Mouse (Mus musculus): ENCODE results near the gene Taar8a. TPM values are rescaled to one million over a fixed set of nuclear protein-coding genes. Genes with fewer than 3 reads are reported as not detected.
"Not testable (repeated sequence)": the region's sequence is repeated elsewhere in the genome, so short reads cannot be mapped to it uniquely, and the experiment has no call there.

The Taar8a gene
- not detected for total RNA-seq (2021)

- intact Hi-C loops (cut with DNase I); DNase-seq: not testable (repeated sequence)
Observed at GRCm38 (mm10) chr10:24076200-24076599, at the start of gene Taar8a. TSS of gene Taar8a (plus strand) at chr10:24076500.

- intact Hi-C loops (cut with DNase I) = no loop called here
- no peak for DNase-seq
Observed at GRCm38 (mm10) chr10:24026922-24027321, 49.4 kb upstream of the Taar8a start, which contains the start of gene Taar7d. TSS of gene Taar7d (plus strand) at chr10:24027222.

- DNase-seq = no peak
- intact Hi-C loops (cut with DNase I) = no loop called here
Observed at GRCm38 (mm10) chr10:24031347-24031746, 45.0 kb upstream of the Taar8a start.

- intact Hi-C loops (cut with DNase I) = no loop called here
- no peak for DNase-seq
Observed at GRCm38 (mm10) chr10:24037314-24037713, 39.0 kb upstream of the Taar8a start, which contains the start of gene Taar7e. TSS of gene Taar7e (plus strand) at chr10:24037614.

GRCm38 (mm10) chr10:24040120-24040869 lies 36.0 kb upstream of the Taar8a start:
- intact Hi-C loops (cut with DNase I) = no loop called here
- DNase-seq = no peak

GRCm38 (mm10) chr10:24049210-24049609 lies 27.1 kb upstream of the Taar8a start, which contains the start of gene Taar7f:
TSS of gene Taar7f (plus strand) at chr10:24049510.
- intact Hi-C loops (cut with DNase I) = no loop called here
- DNase-seq = no peak

- intact Hi-C loops (cut with DNase I) = no loop called here
- DNase-seq = no peak
Observed at GRCm38 (mm10) chr10:24052039-24052438, 24.3 kb upstream of the Taar8a start.

GRCm38 (mm10) chr10:24058986-24059385 lies 17.3 kb upstream of the Taar8a start:
- intact Hi-C loops (cut with DNase I) = no loop called here
- DNase-seq = no peak

GRCm38 (mm10) chr10:24074751-24075150 lies 1.5 kb upstream of the Taar8a start:
- DNase-seq; intact Hi-C loops (cut with DNase I): not testable (repeated sequence)

GRCm38 (mm10) chr10:24080166-24080565 lies 3.9 kb downstream of the Taar8a start:
- intact Hi-C loops (cut with DNase I) = loop anchor here (1.0 kb wide), 2 partner anchors 101 to 264 kb away; no protein-coding TSS in a partner anchor
- DNase-seq = peak; percentile 51 to 67

GRCm38 (mm10) chr10:24085936-24086335 lies 9.6 kb downstream of the Taar8a start:
- intact Hi-C loops (cut with DNase I) = no loop called here
- DNase-seq = no peak

- intact Hi-C loops (cut with DNase I) = no loop called here
- no peak for DNase-seq
Observed at GRCm38 (mm10) chr10:24086555-24086954, 10.3 kb downstream of the Taar8a start.

GRCm38 (mm10) chr10:24087168-24087567 lies 10.9 kb downstream of the Taar8a start:
- intact Hi-C loops (cut with DNase I) = no loop called here
- DNase-seq = no peak

- DNase-seq = no peak
- intact Hi-C loops (cut with DNase I) = no loop called here
Observed at GRCm38 (mm10) chr10:24092194-24092593, 15.9 kb downstream of the Taar8a start, which contains the start of gene Taar8b. TSS of gene Taar8b (minus strand) at chr10:24092294.

- DNase-seq; intact Hi-C loops (cut with DNase I): not testable (repeated sequence)
Observed at GRCm38 (mm10) chr10:24097010-24097409, 20.7 kb downstream of the Taar8a start.

GRCm38 (mm10) chr10:24101812-24102211 lies 25.5 kb downstream of the Taar8a start, which contains the start of gene Taar8c:
TSS of gene Taar8c (minus strand) at chr10:24101912.
- DNase-seq = not testable (repeated sequence)

GRCm38 (mm10) chr10:24103299-24103698 lies 27.0 kb downstream of the Taar8a start:
- DNase-seq; intact Hi-C loops (cut with DNase I): not testable (repeated sequence)

More at GRCm38 (mm10) chr10:24101812-24102211, 25.5 kb downstream of the Taar8a start, which contains the start of gene Taar8c:
- intact Hi-C loops (cut with DNase I) = not testable (repeated sequence)

GRCm38 (mm10) chr10:24107747-24108146 lies 31.4 kb downstream of the Taar8a start:
- DNase-seq = no peak
- intact Hi-C loops (cut with DNase I) = no loop called here

GRCm38 (mm10) chr10:24108236-24108635 lies 31.9 kb downstream of the Taar8a start:
- intact Hi-C loops (cut with DNase I) = no loop called here
- no peak for DNase-seq

GRCm38 (mm10) chr10:24109434-24109833 lies 33.1 kb downstream of the Taar8a start, which contains the start of gene Taar9:
TSS of gene Taar9 (minus strand) at chr10:24109534.
- intact Hi-C loops (cut with DNase I); DNase-seq: not testable (repeated sequence)

GRCm38 (mm10) chr10:24111116-24111778 lies 34.9 kb downstream of the Taar8a start:
- peak; percentile 53 to 73 for DNase-seq
- intact Hi-C loops (cut with DNase I) = loop anchor here (2.0 to 5.0 kb wide), 2 partner anchors 132 to 294 kb away; no protein-coding TSS in a partner anchor
